Mouse (Mus musculus): ENCODE results near the gene Efcab12. TPM values are rescaled to one million over a fixed set of nuclear protein-coding genes. Genes with fewer than 3 reads are reported as not detected.

Gene Efcab12
- 0.08 and 0.17 TPM in 2 replicates for polyA plus RNA-seq (2012; rRNA removed)

GRCm38 (mm10) chr6:115838161-115838597, at the start of gene Efcab12:
Gene Efcab12, minus strand, starts transcription at chr6:115838412.

GRCm38 (mm10) chr6:115853091-115853813, 15.0 kb upstream of the Efcab12 start, which contains the start of the genes Mbd4 and Ift122:
Gene Mbd4, minus strand, starts transcription at chr6:115853371.
Gene Ift122, plus strand, starts transcription at chr6:115853470.

GRCm38 (mm10) chr6:115808488-115809231, 29.6 kb downstream of the Efcab12 start, which contains the start of gene Rpl32:
Gene Rpl32, minus strand, starts transcription at chr6:115808747.

GRCm38 (mm10) chr6:115774501-115774921, 63.7 kb downstream of the Efcab12 start, which contains the start of gene Cand2:
Gene Cand2, plus strand, starts transcription at chr6:115774538.

DNA sequence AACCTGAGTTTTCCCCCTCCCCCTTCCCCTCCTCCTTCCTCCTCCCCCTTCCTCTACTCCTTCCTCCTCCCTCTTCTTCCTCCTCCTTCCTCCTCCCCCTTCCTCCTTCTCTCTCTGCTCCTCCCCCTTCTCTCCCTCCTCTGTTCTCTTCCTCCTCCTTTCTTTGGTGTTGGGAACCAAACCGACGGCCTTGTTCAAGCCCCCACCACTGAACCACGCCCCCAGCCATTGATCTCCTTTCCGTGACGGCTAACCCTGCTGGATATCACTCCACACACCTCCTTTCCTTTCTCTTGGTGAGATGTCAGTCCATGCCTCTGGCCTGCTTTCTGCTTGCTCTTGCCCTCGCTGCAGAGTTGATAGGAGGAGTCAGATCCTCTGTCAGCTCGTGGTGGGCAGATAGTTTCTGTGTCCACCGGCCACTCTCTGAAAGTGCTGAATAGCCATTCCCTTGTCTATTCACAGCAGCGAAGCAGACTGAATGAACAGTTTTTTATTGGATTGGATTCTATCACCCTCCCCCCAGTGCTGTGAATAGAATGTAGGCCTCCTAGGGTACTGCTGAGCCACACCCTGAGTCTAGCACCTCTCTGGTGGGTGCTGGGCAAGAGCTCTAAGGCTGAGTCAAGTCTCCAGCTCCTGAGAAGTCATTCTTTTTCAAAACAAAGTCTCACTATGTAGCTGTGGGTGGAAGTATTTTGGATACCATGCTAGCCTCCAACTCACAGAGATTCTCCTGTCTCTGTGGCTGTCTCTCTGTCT, 76.0 kb downstream of the Efcab12 start, which contains the start of gene Tmem40:
Tmem40 (minus strand) TSS at position 416 of the 762 bp plus-strand sequence.

Other genes starting within 250 kb of the Efcab12 start
- gene Mkrn2os, start 245.8 kb downstream of the Efcab12 start, polyA plus RNA-seq (2012; rRNA removed) = 43.1 and 53.8 TPM in 2 replicates
- gene Mkrn2, start 236.5 kb downstream of the Efcab12 start, polyA plus RNA-seq (2012; rRNA removed) = 65.0 and 79.8 TPM in 2 replicates
- 105 and 120 TPM in 2 replicates for gene Raf1, start 161.8 kb downstream of the Efcab12 start, polyA plus RNA-seq (2012; rRNA removed)
- 2.4 and 3.5 TPM in 2 replicates for gene Tmem40, start 76.0 kb downstream of the Efcab12 start, polyA plus RNA-seq (2012; rRNA removed)
- gene Cand2, start 63.9 kb downstream of the Efcab12 start, polyA plus RNA-seq (2012; rRNA removed) = 4.6 and 5.1 TPM in 2 replicates
- gene Rpl32, start 29.7 kb downstream of the Efcab12 start, polyA plus RNA-seq (2012; rRNA removed) = 356 and 482 TPM in 2 replicates
- 0.67 and 0.90 TPM in 2 replicates for gene Mbd4, start 15.0 kb upstream of the Efcab12 start, polyA plus RNA-seq (2012; rRNA removed)
- gene Ift122, start 15.1 kb upstream of the Efcab12 start, polyA plus RNA-seq (2012; rRNA removed) = 7.7 and 8.3 TPM in 2 replicates
- 0.12 and 0.29 TPM in 2 replicates for gene Rho, start 93.3 kb upstream of the Efcab12 start, polyA plus RNA-seq (2012; rRNA removed)
- not detected in 2 replicates for gene H1foo, start 106.5 kb upstream of the Efcab12 start, polyA plus RNA-seq (2012; rRNA removed)
- 41.8 and 42.0 TPM in 2 replicates for gene Plxnd1, start 156.6 kb upstream of the Efcab12 start, polyA plus RNA-seq (2012; rRNA removed)

All from colon, adult 2 months (tissue).